Mouse (Mus musculus) ES-Bruce4 (cell line): ENCODE measurements at regions not wholly inside any gene's neighbourhood (a gene's known extent, or its start where the extent isn't known, plus 50 kb on each side); places are given as distances from the start of the nearest gene placed in this dataset.

Source experiments
- CTCF ChIP-seq: IDR thresholded peaks from one replicate; pipeline ENCODE4 v1.8.1; 2011; ENCODE audit warnings: low read depth, low read length
- POLR2A ChIP-seq: IDR thresholded peaks from one replicate; pipeline ENCODE4 v1.8.1; 2011; ENCODE audit warnings: low read length; ENCODE audit not compliant: insufficient read depth

DNA sequence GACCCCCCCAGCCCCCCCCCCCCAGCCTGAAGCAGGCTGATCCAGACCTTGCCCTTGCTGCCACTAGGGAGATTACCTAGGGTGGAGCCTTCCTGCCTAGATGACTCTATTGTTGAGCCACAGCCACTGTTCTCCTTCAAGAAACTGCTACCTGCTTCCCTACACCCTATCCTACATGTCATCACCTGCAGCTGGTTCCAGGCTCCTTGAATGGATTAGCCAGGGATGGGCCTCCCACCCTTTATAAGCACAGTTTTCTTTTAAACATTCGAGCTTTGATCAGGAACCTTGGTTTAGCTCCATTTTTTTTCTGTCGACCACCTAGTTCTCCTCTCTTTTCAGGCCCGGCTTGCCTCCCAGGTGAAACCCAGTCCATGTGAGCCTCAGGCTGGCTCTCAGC, 792.8 kb upstream of the Nr2f1 start:
- TF ChIP-seq CTCF (no peak), POLR2A (no peak)
